In genomic region chr11:6894911-6895785, GRCm38 (mm10) we compare ENCODE assay signal across 11 mouse cellular contexts. TPM values are rescaled to one million over a fixed set of nuclear protein-coding genes. Genes with fewer than 3 reads are reported as not detected.
A peak's percentile ranks its signal among the peaks of the same experiment; 100 is the strongest.
DNase-seq lines count a peak whose midpoint lies in the region; ATAC-seq and TF ChIP-seq lines count a peak whose summit lies in the region.
"Had no signal": no experiment of that assay in that cellular context is flagged by ENCODE, and none has a peak within 500 bp of the region (broad histone marks: within the 10 kb centered on the region; RNA-seq: fewer than 3 reads in every experiment).

No protein-coding gene starts in this region.

- H3K36me3 ChIP-seq in midbrain, postnatal 0 days (ENCODE audit: insufficient read depth, low read length): no peaks in the 10 kb centered on the region
- H3K36me3 ChIP-seq in midbrain, embryonic 15.5 days (replicated peaks): no peaks in the 10 kb centered on the region
- H3K36me3 ChIP-seq in kidney, embryonic 14.5 days (ENCODE audit: control insufficient read depth, insufficient read depth, low read length): no peaks in the 10 kb centered on the region
- no peaks in the 10 kb centered on the region for H3K36me3 ChIP-seq in forebrain, embryonic 10.5 days (replicated peaks)
- H3K36me3 ChIP-seq: limb, embryonic 15.5 days; neural tube, embryonic 12.5 days had no signal

- no peak overlapping the region for H3K9ac ChIP-seq in midbrain, postnatal 0 days (replicated peaks; ENCODE audit: low read length, poor library complexity, severe bottlenecking)
- H3K9ac ChIP-seq in midbrain, embryonic 15.5 days: no peak overlapping the region
- no peak overlapping the region for H3K9ac ChIP-seq in kidney, embryonic 14.5 days (ENCODE audit: low read depth, low read length)
- H3K9ac ChIP-seq: limb, embryonic 15.5 days; neural tube, embryonic 12.5 days had no signal

- H3K27me3 ChIP-seq in midbrain, postnatal 0 days (ENCODE audit: insufficient read depth, low read length): no peaks in the 10 kb centered on the region
- no peaks in the 10 kb centered on the region for H3K27me3 ChIP-seq in midbrain, embryonic 15.5 days (replicated peaks)
- no peaks in the 10 kb centered on the region for H3K27me3 ChIP-seq in kidney, embryonic 14.5 days (ENCODE audit: control insufficient read depth, insufficient read depth, low read length)
- no peaks in the 10 kb centered on the region for H3K27me3 ChIP-seq in forebrain, embryonic 10.5 days (ENCODE audit: poor library complexity, severe bottlenecking)
- H3K27me3 ChIP-seq: limb, embryonic 15.5 days; neural tube, embryonic 12.5 days had no signal

- DNase-seq in midbrain, postnatal 0 days (ENCODE audit: low spot score): peak; percentile 42
- peak; percentile 81 to 82 for DNase-seq in cerebellum, postnatal 14 days
- DNase-seq in forebrain, embryonic 10.5 days (ENCODE audit: extremely low spot score, low spot score): no peak
- no peak for DNase-seq in urinary bladder, postnatal 36 days (ENCODE audit: low spot score in 2 of 2)

- 0 out of 2 replicates have a peak, but pooled peaks cover 3% of the 10 kb centered on the region for H3K4me1 ChIP-seq in midbrain, postnatal 0 days (ENCODE audit: insufficient read depth, low read length)
- peaks cover 5% of the 10 kb centered on the region; the same call in 1 of the 2 replicates for H3K4me1 ChIP-seq in midbrain, embryonic 15.5 days
- H3K4me1 ChIP-seq in kidney, embryonic 14.5 days (ENCODE audit: control insufficient read depth, insufficient read depth, low read length): no peaks in the 10 kb centered on the region
- H3K4me1 ChIP-seq in forebrain, embryonic 10.5 days: peaks cover 22% of the 10 kb centered on the region
- H3K4me1 ChIP-seq: neural tube, embryonic 12.5 days had no signal

- H3K9me3 ChIP-seq in midbrain, postnatal 0 days (ENCODE audit: low read length): no peaks in the 10 kb centered on the region
- no peaks in the 10 kb centered on the region for H3K9me3 ChIP-seq in midbrain, embryonic 15.5 days
- H3K9me3 ChIP-seq in kidney, embryonic 14.5 days (ENCODE audit: control insufficient read depth, low read length): no peaks in the 10 kb centered on the region
- no peaks in the 10 kb centered on the region for H3K9me3 ChIP-seq in forebrain, embryonic 10.5 days
- H3K9me3 ChIP-seq: limb, embryonic 15.5 days; neural tube, embryonic 12.5 days had no signal

- H3K27ac ChIP-seq in midbrain, postnatal 0 days (ENCODE audit: low read depth, low read length): no peak overlapping the region
- H3K27ac ChIP-seq in midbrain, embryonic 15.5 days: no peak overlapping the region
- H3K27ac ChIP-seq in kidney, embryonic 14.5 days (ENCODE audit: low read depth, low read length): peak overlapping the region; percentile 76
- H3K27ac ChIP-seq in forebrain, embryonic 10.5 days: no peak overlapping the region
- H3K27ac ChIP-seq: neural tube, embryonic 12.5 days had no signal

- no peak for TF ChIP-seq CTCF in midbrain, postnatal 0 days (IDR thresholded peaks at IDR 0.05)

- no peak for ATAC-seq in midbrain, postnatal 0 days (ENCODE audit: low FRiP score)
- ATAC-seq in midbrain, embryonic 15.5 days (replicated peaks): no peak
- peak; percentile 88 for ATAC-seq in kidney, embryonic 14.5 days (ENCODE audit: low FRiP score, low TSS enrichment)
- no peak for ATAC-seq in monocyte, adult 5-6 weeks (replicated peaks; ENCODE audit: insufficient number of reproducible peaks, low FRiP score, low TSS enrichment, poor library complexity, severe bottlenecking)

- 39% methylated on average over 7 of the region's 7 CpGs for WGBS in midbrain, postnatal 0 days
- WGBS in midbrain, embryonic 15.5 days: 32% methylated on average over 7 of the region's 7 CpGs
- 24% methylated on average over 7 of the region's 7 CpGs for WGBS in kidney, embryonic 14.5 days
- WGBS in forebrain, embryonic 10.5 days: 31% methylated on average over 7 of the region's 7 CpGs

- H3K4me2 ChIP-seq in midbrain, postnatal 0 days (ENCODE audit: low read depth, low read length, poor library complexity, severe bottlenecking): no peak overlapping the region
- H3K4me2 ChIP-seq in midbrain, embryonic 15.5 days: no peak overlapping the region
- H3K4me2 ChIP-seq in kidney, embryonic 14.5 days (replicated peaks; ENCODE audit: low read depth, low read length): no peak overlapping the region
- H3K4me2 ChIP-seq: limb, embryonic 15.5 days; neural tube, embryonic 12.5 days had no signal

- H3K4me3 ChIP-seq in midbrain, postnatal 0 days (ENCODE audit: low read depth, low read length): no peak overlapping the region
- H3K4me3 ChIP-seq in midbrain, embryonic 15.5 days: no peak overlapping the region
- H3K4me3 ChIP-seq in kidney, embryonic 14.5 days (ENCODE audit: low read length): no peak overlapping the region
- H3K4me3 ChIP-seq in forebrain, embryonic 10.5 days: no peak overlapping the region
- H3K4me3 ChIP-seq: limb, embryonic 15.5 days; neural tube, embryonic 12.5 days had no signal

RNA-seq across cellular contexts. Expression of gene Gm11983, which starts 57.7 kb away (rescaled TPM):
- not detected in 2 replicates for total RNA-seq in midbrain, postnatal 0 days (2014; rRNA removed)
- polyA plus RNA-seq in midbrain, postnatal 0 days (2015; fragmentation: Nextera tagmentation; extraction: Ambion mirVana): not detected in 2 replicates
- not detected in 2 replicates for polyA plus RNA-seq in midbrain, embryonic 15.5 days (2015; fragmentation: Nextera tagmentation; extraction: Ambion mirVana)
- polyA plus RNA-seq in kidney, embryonic 14.5 days (2014; fragmentation: Nextera tagmentation; extraction: Ambion mirVana): not detected in 2 replicates
- total RNA-seq in monocyte, adult 5-6 weeks (2017): not detected in 3 replicates
- polyA plus RNA-seq in forebrain, embryonic 10.5 days (2016; fragmentation: Nextera tagmentation; extraction: Ambion mirVana): not detected in 2 replicates
- total RNA-seq: gastrocnemius, adult 18-20 months; heart, postnatal 14 days had no signal
- polyA plus RNA-seq: limb, embryonic 15.5 days; neural tube, embryonic 12.5 days had no signal

Comparison
In these comparisons a context has a peak if more than half of its experiments do, and no peak if none do; other contexts are left out.
1. DNase-seq: peak in midbrain, postnatal 0 days (single experiment) and cerebellum, postnatal 14 days (2 of 2); none in forebrain, embryonic 10.5 days (single experiment) and urinary bladder, postnatal 36 days (0 of 2).